ENCODE assay signal across 7 mouse cellular contexts in the genomic region with DNA sequence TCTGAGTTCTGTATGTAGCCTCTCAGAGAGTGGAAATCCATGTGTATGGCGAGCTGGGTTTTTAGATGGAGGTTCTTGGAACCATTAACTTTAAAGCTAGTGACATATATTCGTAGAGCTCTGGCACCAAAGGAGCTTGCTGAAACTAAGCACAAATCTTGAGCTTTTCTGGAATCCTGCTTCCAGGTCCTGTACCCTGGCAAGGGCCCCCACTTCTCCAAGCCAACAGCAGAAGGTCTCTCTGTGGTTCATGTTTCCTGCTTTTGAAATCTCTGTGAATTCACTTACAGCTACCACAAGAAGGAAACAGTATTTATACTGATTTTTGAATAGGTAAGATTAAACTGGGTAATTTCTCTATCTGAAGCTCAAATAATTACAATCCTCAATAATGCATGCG.
"Had no signal": no experiment of that assay in that cellular context is flagged by ENCODE, and none has a peak within 500 bp of the region (broad histone marks: within the 10 kb centered on the region; RNA-seq: fewer than 3 reads in every experiment).

No protein-coding gene starts in this region.

- DNase-seq: kidney, postnatal 10 days; kidney, postnatal 4 days; left cerebral cortex, postnatal 4 days; lung, adult 18-20 months; lung, postnatal 36 days; thymus, adult 2 months; thymus, postnatal 36 days had no signal
